Mouse (Mus musculus) kidney, adult 2 months (tissue): ENCODE measurements around the gene Ripor2. TPM values are rescaled to one million over a fixed set of nuclear protein-coding genes. Genes with fewer than 3 reads are reported as not detected.

Experiments used
- DNase-seq: peaks from one replicate; pipeline ENCODE4 v3.0.0; 2021
- H3K27ac ChIP-seq: fragments of 200-500 bp; 2 replicates; pipeline ENCODE4 v1.5.1; 2012; ENCODE audit warnings: low read depth, low read length, control low read depth, inconsistent platforms; ENCODE audit not compliant: insufficient read depth
- H3K27me3 ChIP-seq: fragments of 200-500 bp; replicated peaks from 2 replicates; pipeline ENCODE4 v1.6.1; 2012; ENCODE audit warnings: mild to moderate bottlenecking, moderate library complexity, low read length, inconsistent platforms; ENCODE audit not compliant: control insufficient read depth, insufficient read depth
- H3K36me3 ChIP-seq: fragments of 200-500 bp; 2 replicates; pipeline ENCODE4 v1.6.1; 2012; ENCODE audit warnings: mild to moderate bottlenecking, moderate library complexity, low read length, inconsistent platforms; ENCODE audit not compliant: control insufficient read depth, insufficient read depth
- H3K4me1 ChIP-seq: fragments of 200-500 bp; 2 replicates; pipeline ENCODE4 v1.6.1; 2011; ENCODE audit warnings: low read length; ENCODE audit not compliant: control insufficient read depth, insufficient read depth
- H3K4me3 ChIP-seq: fragments of 200-500 bp; 2 replicates; pipeline ENCODE4 v1.5.1; 2011; ENCODE audit warnings: mild to moderate bottlenecking, low read depth, low read length, control low read depth; ENCODE audit not compliant: insufficient read depth
- CTCF ChIP-seq: fragments of 200-500 bp; conservative IDR thresholded peaks from 2 replicates; pipeline ENCODE4 v1.5.1; 2011; ENCODE audit warnings: low read depth, mild to moderate bottlenecking, control low read depth, low read length, moderate library complexity, mixed read lengths; ENCODE audit not compliant: insufficient read depth, insufficient read length
- POLR2A ChIP-seq: fragments of 200-500 bp; IDR thresholded peaks from one replicate; pipeline ENCODE4 v1.6.1; 2011; ENCODE audit warnings: low read depth, low read length, control low read depth
- WGBS: fragments of 180-500 bp; shearing (Covaris S2); methylation state at CpG from one replicate; pipeline ENCODE4 v1.1.7; 2018; 5-methylcytosine and 5-hydroxymethylcytosine counted together
- polyA plus RNA-seq: library from polyadenylated mRNA; depleted of rRNA; stranded (reverse); fragments of >200 nt; gene quantifications from 2 replicates; pipeline ENCODE4 v1.2.3, GENCODE M21; 2012

The Ripor2 gene
- polyA plus RNA-seq, 1 experiment = 3.7 TPM

DNA sequence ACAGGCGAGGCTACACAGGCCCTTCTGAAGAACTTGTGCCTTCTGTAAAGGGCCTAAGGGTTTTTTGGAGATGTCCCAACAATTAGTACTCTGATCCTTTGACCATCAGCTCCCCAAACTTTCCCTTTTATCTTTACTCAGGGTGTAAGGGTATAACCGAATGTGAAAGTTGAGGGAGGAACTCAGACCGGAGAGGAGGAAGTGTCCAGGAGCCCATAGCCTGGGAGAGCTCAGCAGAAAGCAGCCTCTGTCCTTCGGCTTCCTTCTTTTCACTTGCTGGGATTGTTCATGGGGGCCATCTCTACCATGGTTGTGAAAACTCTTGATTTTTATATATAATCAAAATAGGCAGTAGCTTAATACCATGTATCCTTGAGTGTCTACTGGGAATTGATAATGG lies 116.8 kb downstream of the Ripor2 start:
- Histone ChIP-seq H3K4me3 (no peak overlapping the region), H3K36me3 (no peaks in the 10 kb centered on the region), H3K4me1 (no peaks in the 10 kb centered on the region), H3K27me3 (no peaks in the 10 kb centered on the region), H3K27ac (no peak overlapping the region)
- 95% methylated on average over 4 of the region's 4 CpGs for WGBS
- no peak for DNase-seq
- TF ChIP-seq POLR2A (no peak), CTCF (no peak)

DNA sequence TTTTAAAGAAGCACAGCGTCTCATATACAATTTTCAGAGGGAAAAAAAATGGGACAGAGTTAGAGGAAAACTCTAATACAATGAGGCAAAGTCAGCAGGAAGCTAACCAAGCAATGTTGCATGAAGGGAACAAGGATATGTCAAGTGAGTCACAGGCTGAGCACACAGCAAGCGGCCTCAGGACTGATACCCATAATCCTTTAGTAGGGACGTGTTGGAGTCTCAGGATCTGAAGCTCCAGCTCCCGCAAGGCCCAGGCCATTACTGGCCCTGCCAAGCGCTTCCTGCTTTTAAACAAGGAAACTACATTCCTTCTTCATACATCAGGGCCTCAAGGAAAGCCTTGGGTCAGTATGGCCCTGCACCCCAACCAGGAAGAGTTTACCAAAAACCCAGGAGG lies 120.1 kb downstream of the Ripor2 start:
- TF ChIP-seq POLR2A (no peak), CTCF (no peak)
- no peak overlapping the region for H3K4me3 ChIP-seq
- 78% methylated on average over 5 of the region's 5 CpGs for WGBS
- no peaks in the 10 kb centered on the region for H3K36me3 ChIP-seq
- no peak for DNase-seq
- no peaks in the 10 kb centered on the region for H3K4me1 ChIP-seq
- no peaks in the 10 kb centered on the region for H3K27me3 ChIP-seq
- H3K27ac ChIP-seq = no peak overlapping the region

DNA sequence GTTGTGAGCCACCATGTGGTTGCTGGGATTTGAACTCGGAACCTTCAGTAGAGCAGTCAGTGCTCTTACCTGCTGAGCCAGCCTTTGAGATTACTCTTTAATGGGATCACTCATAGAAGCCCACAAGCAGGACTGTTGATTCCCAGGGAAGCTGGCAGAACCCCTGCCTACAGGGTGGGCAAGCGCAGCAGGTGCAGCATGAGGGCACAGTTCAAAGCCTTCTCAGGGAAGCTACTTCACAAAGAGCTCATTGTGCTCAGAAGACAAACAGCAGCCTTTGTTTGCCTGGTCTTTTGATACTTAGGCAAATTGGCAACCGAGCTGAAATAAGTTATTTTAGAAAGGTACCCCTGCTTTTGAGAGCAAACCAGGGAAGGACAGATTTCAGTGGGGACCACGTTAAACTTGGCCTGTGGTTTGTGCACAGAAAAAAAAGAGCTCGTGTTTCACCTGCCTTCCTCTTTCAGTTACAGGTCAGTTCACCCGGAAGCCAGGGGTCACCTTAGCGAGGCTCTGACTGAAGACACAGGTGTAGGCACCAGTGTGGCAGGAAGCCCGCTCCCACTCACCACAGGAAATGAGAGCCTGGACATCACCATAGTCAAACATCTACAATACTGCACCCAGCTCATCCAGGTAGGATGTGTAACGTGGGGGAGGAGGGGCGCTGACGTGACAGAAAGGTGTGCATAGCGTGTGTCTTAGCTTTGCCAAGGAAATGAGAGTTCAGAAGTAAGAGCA lies 127.8 kb downstream of the Ripor2 start:
- H3K27ac ChIP-seq = no peak overlapping the region
- H3K27me3 ChIP-seq = no peaks in the 10 kb centered on the region
- H3K36me3 ChIP-seq = no peaks in the 10 kb centered on the region
- no peak overlapping the region for H3K4me3 ChIP-seq
- H3K4me1 ChIP-seq = no peaks in the 10 kb centered on the region
- 68% methylated on average over 12 of the region's 12 CpGs for WGBS
- no peak for DNase-seq
- TF ChIP-seq POLR2A (no peak), CTCF (no peak)

DNA sequence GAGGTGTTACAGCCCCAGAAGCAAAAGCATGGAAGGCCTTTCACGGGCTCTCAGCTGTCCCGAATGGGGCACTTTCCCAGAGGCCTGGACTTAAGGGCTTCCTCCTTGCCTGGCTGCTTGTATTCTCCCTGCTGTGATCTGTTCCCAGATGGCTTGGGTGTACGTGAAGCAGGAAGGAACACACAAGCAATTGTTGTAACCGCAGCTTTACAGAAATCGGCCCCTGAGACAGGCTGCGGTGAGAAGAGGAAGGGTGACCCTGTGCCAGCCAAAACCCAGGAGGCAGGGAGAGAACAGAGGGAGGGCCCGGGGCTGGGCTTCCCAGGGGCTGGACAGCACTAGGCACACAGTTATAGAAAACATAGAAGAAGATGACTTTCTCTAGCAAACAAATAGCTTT lies 129.0 kb downstream of the Ripor2 start:
- no peak overlapping the region for H3K27ac ChIP-seq
- DNase-seq = no peak
- no peaks in the 10 kb centered on the region for H3K27me3 ChIP-seq
- TF ChIP-seq CTCF (no peak), POLR2A (no peak)
- no peaks in the 10 kb centered on the region for H3K36me3 ChIP-seq
- no peaks in the 10 kb centered on the region for H3K4me1 ChIP-seq
- H3K4me3 ChIP-seq = no peak overlapping the region
- 61% methylated on average over 7 of the region's 7 CpGs for WGBS

DNA sequence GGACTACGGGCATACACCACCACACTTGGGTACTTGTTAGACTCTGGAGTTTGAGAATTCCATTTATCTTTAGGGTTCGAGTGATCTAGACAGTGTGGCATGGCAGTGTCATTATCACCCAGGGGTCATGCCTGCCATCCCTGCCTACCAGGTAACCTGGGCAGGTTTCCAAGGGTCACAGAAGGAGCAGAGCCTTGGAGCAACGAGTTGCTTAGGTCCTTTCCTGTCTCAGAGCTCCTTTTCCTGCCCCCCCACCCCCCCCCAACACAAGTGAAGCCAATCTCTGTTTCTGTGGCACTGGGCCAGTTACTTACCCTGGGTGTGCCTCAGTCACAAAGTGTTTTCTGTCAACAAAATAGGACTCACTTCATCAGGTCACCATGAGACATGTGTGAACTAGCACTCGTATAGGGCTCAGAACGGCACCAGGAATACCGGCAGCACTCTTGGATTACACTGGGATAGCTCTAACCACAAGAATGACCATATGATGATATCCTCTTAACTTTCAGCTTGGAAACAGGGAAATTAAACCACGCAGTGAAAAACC lies 130.7 kb downstream of the Ripor2 start:
- peak; percentile 48 for DNase-seq

DNA sequence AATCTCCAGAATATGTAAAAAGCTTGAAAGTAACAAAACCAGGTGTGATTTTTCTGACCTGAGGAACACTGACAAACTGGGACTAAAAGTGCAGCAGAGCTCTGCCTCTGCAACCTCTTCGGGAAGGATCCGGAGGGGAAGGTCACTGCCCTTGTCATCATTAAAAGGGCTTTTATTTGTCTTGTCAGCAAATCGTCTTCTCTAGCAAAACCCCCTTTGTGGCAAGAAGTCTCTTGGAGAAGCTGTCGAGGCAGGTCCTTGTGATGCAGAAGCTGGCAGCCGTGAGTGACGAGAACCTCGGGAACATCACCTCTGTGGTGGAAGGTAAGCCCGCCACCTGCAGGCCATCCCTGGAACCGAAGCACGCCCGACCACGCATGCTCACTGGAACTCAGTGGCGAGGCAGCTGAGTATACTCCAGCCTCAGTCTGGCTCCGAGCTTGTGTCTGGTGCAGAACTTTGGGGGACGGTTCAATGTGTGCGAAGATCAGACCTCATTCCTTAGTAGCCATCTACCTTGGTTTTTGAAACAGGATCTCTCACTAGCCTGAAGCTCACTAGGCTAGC lies 131.5 kb downstream of the Ripor2 start:
- Histone ChIP-seq H3K4me1 (0 out of 2 replicates have a peak, but pooled peaks cover 3% of the 10 kb centered on the region), H3K27ac (no peak overlapping the region), H3K27me3 (no peaks in the 10 kb centered on the region), H3K4me3 (no peak overlapping the region), H3K36me3 (no peaks in the 10 kb centered on the region)
- TF ChIP-seq POLR2A = no peak
- TF ChIP-seq CTCF = peak; percentile 94
- WGBS = 8% methylated on average over 16 of the region's 16 CpGs
- DNase-seq = peak; percentile 90

More for the DNA sequence above, 130.7 kb downstream of the Ripor2 start:
- H3K27me3 ChIP-seq = no peaks in the 10 kb centered on the region
- H3K4me1 ChIP-seq = 0 out of 2 replicates have a peak, but pooled peaks cover 3% of the 10 kb centered on the region
- no peak for TF ChIP-seq POLR2A
- TF ChIP-seq CTCF = no peak
- WGBS = 60% methylated on average over 7 of the region's 7 CpGs
- no peak overlapping the region for H3K4me3 ChIP-seq
- no peaks in the 10 kb centered on the region for H3K36me3 ChIP-seq
- H3K27ac ChIP-seq = 0 out of 2 replicates have a peak overlapping the region, but pooled peaks have one; percentile 24

DNA sequence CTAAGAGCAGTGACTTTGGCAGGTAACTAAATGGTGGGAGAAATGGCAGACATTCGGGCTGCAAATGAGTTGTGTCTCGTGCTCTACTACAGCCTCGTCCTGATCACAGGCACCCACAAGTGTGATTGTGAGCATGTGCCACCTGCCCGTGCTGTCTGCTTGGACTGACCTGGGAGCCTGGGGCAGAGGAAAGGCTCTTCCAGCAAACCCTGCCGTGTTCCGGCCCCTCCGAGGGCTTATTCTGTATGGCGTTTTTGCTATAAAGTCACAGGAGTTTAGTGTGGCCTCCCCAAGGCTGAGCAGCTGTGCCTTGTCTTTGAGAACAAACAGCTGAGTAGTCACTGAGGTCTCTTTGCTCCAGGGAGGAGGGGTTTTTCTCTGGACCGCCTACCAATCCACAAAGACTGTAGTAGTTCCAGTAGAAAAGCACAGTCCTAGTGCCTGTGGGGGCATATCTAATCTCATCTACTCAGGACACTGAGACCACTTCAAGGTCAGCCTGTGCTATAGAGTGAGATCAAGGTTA lies 132.4 kb downstream of the Ripor2 start:
- WGBS = 74% methylated on average over 9 of the region's 9 CpGs
- no peak for DNase-seq
- no peak overlapping the region for H3K27ac ChIP-seq

More for the DNA sequence above, 132.4 kb downstream of the Ripor2 start:
- H3K27me3 ChIP-seq = no peaks in the 10 kb centered on the region
- H3K4me1 ChIP-seq = 0 out of 2 replicates have a peak, but pooled peaks cover 3% of the 10 kb centered on the region
- TF ChIP-seq CTCF = no peak
- TF ChIP-seq POLR2A = no peak
- no peaks in the 10 kb centered on the region for H3K36me3 ChIP-seq
- H3K4me3 ChIP-seq = no peak overlapping the region
